Mouse (Mus musculus): ENCODE data around the gene Pnpla8. TPM values are rescaled to one million over a fixed set of nuclear protein-coding genes. Genes with fewer than 3 reads are reported as not detected.

Pnpla8 gene
- polyA plus RNA-seq (2012; rRNA removed) = 1.00 and 1.2 TPM in 2 replicates

GRCm38 (mm10) chr12:44221070-44221469 lies at the start of gene Pnpla8:
Gene Pnpla8 (plus strand): TSS chr12:44221370.

GRCm38 (mm10) chr12:44209824-44210752 lies 11.1 kb upstream of the Pnpla8 start, which contains the start of gene Dnajb9:
Gene Dnajb9 (minus strand): TSS chr12:44210326.

GRCm38 (mm10) chr12:44328381-44329315 lies 107.5 kb downstream of the Pnpla8 start, which contains the start of gene Nrcam:
Gene Nrcam (plus strand): TSS chr12:44328885.

Other genes with a start within 250 kb of the Pnpla8 start
- gene Dnajb9, start 11.0 kb upstream of the Pnpla8 start, polyA plus RNA-seq (2012; rRNA removed) = 0.16 and 0.24 TPM in 2 replicates
- gene Nrcam, start 107.5 kb downstream of the Pnpla8 start, polyA plus RNA-seq (2012; rRNA removed) = 0.03 and 0.06 TPM in 2 replicates

Data from stomach, adult 2 months (tissue).